Mouse (Mus musculus) stomach, postnatal 0 days (tissue): ENCODE measurements at regions not wholly inside any gene's neighbourhood (a gene's known extent, or its start where the extent isn't known, plus 50 kb on each side); places are given as distances from the start of the nearest gene placed in this dataset.

ENCODE experiments used
- CTCF ChIP-seq: IDR thresholded peaks from 2 replicates; pipeline ENCODE4 v1.5.1; 2016; ENCODE audit warnings: antibody characterized with exemption, low read depth, mild to moderate bottlenecking, moderate library complexity
- EP300 ChIP-seq: optimal IDR thresholded peaks from 2 replicates; pipeline ENCODE3; 2016; ENCODE audit warnings: antibody characterized with exemption

DNA sequence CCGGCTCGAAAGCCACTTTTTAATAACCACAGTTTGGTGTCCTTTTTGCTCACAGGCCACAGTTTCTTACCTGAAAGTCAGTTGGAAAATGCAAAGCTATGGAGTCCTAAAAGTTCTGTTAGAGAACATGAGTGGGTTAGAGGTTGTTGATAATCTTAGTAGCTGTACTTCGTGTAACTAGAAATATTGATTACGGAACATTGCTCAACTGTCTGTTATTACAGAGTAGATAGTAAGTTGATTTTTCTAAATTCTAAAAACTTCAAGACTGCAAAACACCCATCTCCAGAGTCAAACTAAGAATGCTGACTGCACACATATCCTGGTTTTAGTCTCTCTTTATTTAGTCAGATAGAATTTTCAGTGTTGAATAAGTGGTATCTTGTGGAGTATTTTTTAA lies 111.0 kb downstream of the Slc38a4 start:
- no peak for TF ChIP-seq CTCF
- TF ChIP-seq EP300, result no peak
